Mouse (Mus musculus) kidney, postnatal 0 days (tissue): ENCODE measurements at regions not wholly inside any gene's neighbourhood (a gene's known extent, or its start where the extent isn't known, plus 50 kb on each side); places are given as distances from the start of the nearest gene placed in this dataset.

Experiments used
- ATAC-seq: fragments of 200-750 bp; cut with Nextera tagmentation; replicated peaks from 2 replicates; pipeline ENCODE4 v1.8.0; 2017; ENCODE audit warnings: low read depth, moderate number of reproducible peaks, moderate TSS enrichment, moderate library complexity; ENCODE audit not compliant: low FRiP score
- DNase-seq: peaks from one replicate; pipeline ENCODE4 v3.0.0-alpha.2; 2016; ENCODE audit warnings: low spot score
- H3K27ac ChIP-seq: fragments of 300-500 bp; sonication (generic); 2 replicates; pipeline ENCODE4 v1.5.1; 2014; ENCODE audit warnings: mild to moderate bottlenecking
- H3K27me3 ChIP-seq: fragments of 300-500 bp; sonication (generic); 2 replicates; pipeline ENCODE4 v1.6.1; 2014; ENCODE audit warnings: low read length, mixed read lengths; ENCODE audit not compliant: insufficient read depth
- H3K36me3 ChIP-seq: fragments of 300-500 bp; sonication (generic); 2 replicates; pipeline ENCODE4 v1.6.1; 2014; ENCODE audit warnings: low read length, mixed read lengths; ENCODE audit not compliant: insufficient read depth
- H3K4me1 ChIP-seq: fragments of 300-500 bp; sonication (generic); replicated peaks from 2 replicates; pipeline ENCODE4 v1.6.1; 2014; ENCODE audit warnings: antibody characterized with exemption, low read length, mixed read lengths; ENCODE audit not compliant: insufficient read depth
- H3K4me2 ChIP-seq: fragments of 300-500 bp; sonication (generic); 2 replicates; pipeline ENCODE4 v1.6.1; 2014; ENCODE audit warnings: mild to moderate bottlenecking, low read length, moderate library complexity, mixed read lengths
- H3K4me3 ChIP-seq: fragments of 300-500 bp; sonication (generic); replicated peaks from 2 replicates; pipeline ENCODE4 v1.5.1; 2014; ENCODE audit warnings: low read depth, low read length
- H3K9ac ChIP-seq: fragments of 300-500 bp; sonication (generic); 2 replicates; pipeline ENCODE4 v1.6.1; 2014; ENCODE audit warnings: low read depth, low read length
- H3K9me3 ChIP-seq: fragments of 300-500 bp; sonication (generic); replicated peaks from 2 replicates; pipeline ENCODE4 v1.6.1; 2016; ENCODE audit warnings: low read length, inconsistent platforms, mixed read lengths
- CTCF ChIP-seq: IDR thresholded peaks from 2 replicates; pipeline ENCODE4 v1.5.1; 2016; ENCODE audit warnings: antibody characterized with exemption, low read depth, mild to moderate bottlenecking, moderate library complexity
- WGBS: fragments of 180-500 bp; shearing (Covaris S2); extraction: QIAGEN DNeasy Blood & Tissue Kit; methylation state at CpG from one replicate; pipeline ENCODE4 v1.1.7; 2014; 5-methylcytosine and 5-hydroxymethylcytosine counted together

GRCm38 (mm10) chr8:36376579-36377350 lies 611.2 kb downstream of the Gm19410 start:
- Histone ChIP-seq H3K36me3 (no peaks in the 10 kb centered on the region), H3K4me3 (no peak overlapping the region), H3K27me3 (no peaks in the 10 kb centered on the region), H3K4me2 (no peak overlapping the region), H3K27ac (no peak overlapping the region), H3K9me3 (no peaks in the 10 kb centered on the region), H3K9ac (no peak overlapping the region), H3K4me1 (no peaks in the 10 kb centered on the region)
- no peak for TF ChIP-seq CTCF
- 67% methylated on average over 5 of the region's 5 CpGs for WGBS
- DNase-seq (peak; percentile 51), ATAC-seq (no peak)

DNA sequence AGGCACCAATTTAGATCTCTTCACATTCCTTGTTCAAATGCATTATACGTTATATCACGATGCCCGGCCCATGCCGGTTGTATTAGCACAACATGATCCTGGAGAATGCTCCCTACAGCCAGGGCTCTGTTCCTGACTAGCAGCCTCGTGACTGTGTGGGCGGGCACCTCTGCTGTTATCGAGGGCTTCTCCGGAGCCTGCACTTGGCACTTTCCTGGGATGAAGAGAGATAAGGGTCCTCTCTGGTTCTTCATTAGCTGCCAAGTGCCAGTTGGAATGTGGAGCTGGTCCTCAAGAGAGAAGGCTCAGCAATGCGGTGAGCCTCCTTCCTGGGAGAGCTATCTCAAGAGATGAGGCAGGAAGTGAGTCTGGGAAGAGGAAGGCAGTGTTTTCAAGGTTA lies 598.9 kb upstream of the AI429214 start:
- Histone ChIP-seq H3K27me3 (no peaks in the 10 kb centered on the region), H3K9me3 (no peaks in the 10 kb centered on the region), H3K27ac (no peak overlapping the region), H3K36me3 (no peaks in the 10 kb centered on the region), H3K4me1 (no peaks in the 10 kb centered on the region), H3K4me3 (no peak overlapping the region), H3K9ac (no peak overlapping the region), H3K4me2 (no peak overlapping the region)
- 71% methylated on average over 9 of the region's 9 CpGs for WGBS
- ATAC-seq (no peak), DNase-seq (no peak)
- TF ChIP-seq CTCF, result no peak

- DNase-seq (no peak), ATAC-seq (no peak)
- Histone ChIP-seq H3K36me3 (no peaks in the 10 kb centered on the region), H3K4me2 (no peak overlapping the region), H3K9ac (no peak overlapping the region), H3K4me1 (no peaks in the 10 kb centered on the region), H3K27ac (no peak overlapping the region), H3K4me3 (no peak overlapping the region), H3K27me3 (no peaks in the 10 kb centered on the region), H3K9me3 (no peaks in the 10 kb centered on the region)
- 90% methylated on average over 1 of the region's 1 CpGs for WGBS
- TF ChIP-seq CTCF, result no peak
Observed at GRCm38 (mm10) chr8:36396493-36396892, 596.9 kb upstream of the AI429214 start.

GRCm38 (mm10) chr8:36406706-36407105 lies 586.7 kb upstream of the AI429214 start:
- Histone ChIP-seq H3K27me3 (no peaks in the 10 kb centered on the region), H3K4me1 (no peaks in the 10 kb centered on the region), H3K4me3 (no peak overlapping the region), H3K9ac (no peak overlapping the region), H3K36me3 (no peaks in the 10 kb centered on the region), H3K9me3 (no peaks in the 10 kb centered on the region), H3K27ac (no peak overlapping the region), H3K4me2 (no peak overlapping the region)
- ATAC-seq, result no peak
- no peak for TF ChIP-seq CTCF
- 85% methylated on average over 2 of the region's 2 CpGs for WGBS
- DNase-seq, result no peak
